8 mouse cellular contexts compared by ENCODE assay signal in the genomic region with DNA sequence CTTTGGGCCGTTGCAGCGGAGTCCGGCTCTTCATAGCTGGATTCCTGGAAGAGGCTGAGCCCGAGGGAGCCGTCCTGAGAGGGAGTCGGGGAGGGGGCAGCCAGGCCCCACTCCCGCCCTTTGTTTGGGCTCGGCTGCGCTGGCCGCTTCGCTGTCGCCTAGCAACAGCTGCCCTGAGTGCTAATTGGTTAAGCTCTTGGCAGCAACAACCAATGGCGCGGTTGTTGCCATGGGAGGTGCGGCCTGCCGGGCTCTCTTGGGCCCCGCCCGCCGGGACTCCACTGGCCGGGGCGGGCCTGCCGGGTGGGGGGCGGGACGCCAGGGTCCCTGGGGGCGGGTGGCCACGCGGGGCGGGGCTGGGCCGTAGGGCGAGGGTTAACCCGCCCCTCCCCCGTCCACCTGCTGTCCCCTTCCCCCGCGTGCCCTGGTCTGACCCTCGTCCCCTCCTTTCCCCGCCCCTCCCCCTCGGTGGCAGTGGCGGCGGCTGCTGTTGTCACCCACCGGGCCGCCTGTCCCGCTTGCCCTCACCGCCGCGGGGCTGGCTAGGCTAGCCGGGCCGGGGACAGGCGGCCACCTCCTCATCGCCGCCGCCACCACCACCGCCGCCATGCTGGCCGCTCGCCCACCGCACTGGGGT. TPM values are rescaled to one million over a fixed set of nuclear protein-coding genes. Genes with fewer than 3 reads are reported as not detected.
A peak's percentile ranks its signal among the peaks of the same experiment; 100 is the strongest.
DNase-seq lines count a peak whose midpoint lies in the region; ATAC-seq and TF ChIP-seq lines count a peak whose summit lies in the region.

No protein-coding gene starts in this region.

- no peaks in the 10 kb centered on the region for H3K9me3 ChIP-seq in forebrain, embryonic 15.5 days

- peak; percentile 93 for DNase-seq in ES-CJ7 (ENCODE audit: low read depth, low spot score)
- DNase-seq in cerebellum, adult 11-12 months: peak; percentile 95
- DNase-seq in heart, postnatal 25 days (ENCODE audit: low spot score): peak; percentile 89
- DNase-seq in layer of hippocampus, adult 18-20 months (ENCODE audit: low spot score in 2 of 2): peak; percentile 91 to 97
- DNase-seq in lung, adult 2 months: peak; percentile 92
- peak; percentile 89 to 93 for DNase-seq in thymus, adult 18-20 months

- H3K4me3 ChIP-seq in forebrain, embryonic 15.5 days: peak overlapping the region; percentile 99
- peak overlapping the region; percentile 93 for H3K4me3 ChIP-seq in lung, adult 2 months (replicated peaks; ENCODE audit: extremely low read depth, low read depth, low read length)

- ATAC-seq in forebrain, embryonic 15.5 days (replicated peaks): peak; percentile 95
- ATAC-seq in neutrophil, adult 5-6 weeks (ENCODE audit: extremely low read depth, insufficient number of reproducible peaks, low FRiP score, poor library complexity, severe bottlenecking): peak; percentile 87

- H3K4me2 ChIP-seq in forebrain, embryonic 15.5 days (replicated peaks): peak overlapping the region; percentile 66

- 0% methylated on average over 32 of the region's 56 CpGs for WGBS in forebrain, embryonic 15.5 days
- WGBS in lung, adult 2 months: 1% methylated on average over 46 of the region's 56 CpGs

- no peaks in the 10 kb centered on the region for H3K27me3 ChIP-seq in forebrain, embryonic 15.5 days

- peak overlapping the region; percentile 94 for H3K9ac ChIP-seq in forebrain, embryonic 15.5 days (replicated peaks)

- intact Hi-C loops in heart, postnatal 25 days (cut with DNase I): loop anchor here (5.0 kb wide), 1 partner anchor 97 kb away; a partner anchor contains a TSS

- H3K36me3 ChIP-seq in forebrain, embryonic 15.5 days: peaks cover 68% of the 10 kb centered on the region

- TF ChIP-seq POLR2A in lung, adult 2 months (IDR thresholded peaks at IDR 0.05; ENCODE audit: borderline replicate concordance, extremely low read depth, low read depth, low read length): no peak; the same call in 1 of the 2 replicates

- no peak for TF ChIP-seq CTCF in lung, adult 2 months (IDR thresholded peaks at IDR 0.05; ENCODE audit: insufficient read depth, low read length)

- H3K27ac ChIP-seq in forebrain, embryonic 15.5 days (replicated peaks): peak overlapping the region; percentile 97

- H3K4me1 ChIP-seq in forebrain, embryonic 15.5 days: peaks cover 13% of the 10 kb centered on the region
- H3K4me1 ChIP-seq in lung, adult 2 months (ENCODE audit: control insufficient read depth, insufficient read depth, low read length): no peaks in the 10 kb centered on the region

RNA-seq across cellular contexts. Expression of a gene that starts 0.6 kb away (rescaled TPM):
- polyA plus RNA-seq in forebrain, embryonic 15.5 days (2015; fragmentation: Nextera tagmentation; extraction: Ambion mirVana): 18.1 and 18.6 TPM in 2 replicates
- 10 to 100 TPM; 30.5 to 32.0 TPM for total RNA-seq in heart, postnatal 25 days (2021)
- total RNA-seq in layer of hippocampus, adult 18-20 months (2021): 10 to 100 TPM; 41.8 to 43.7 TPM
- 50.1 and 53.7 TPM in 2 replicates for polyA plus RNA-seq in lung, adult 2 months (2012; rRNA removed)
- 11.5 and 13.2 TPM in 2 replicates for total RNA-seq in neutrophil, adult 5-6 weeks (2017)

RNA-seq across cellular contexts. Expression of a gene that starts 10.3 kb away (rescaled TPM):
- 97.0 and 109 TPM in 2 replicates for polyA plus RNA-seq in forebrain, embryonic 15.5 days (2015; fragmentation: Nextera tagmentation; extraction: Ambion mirVana)
- total RNA-seq in heart, postnatal 25 days (2021): 10 to 100 TPM; 32.2 to 35.3 TPM
- 10 to 100 TPM; 43.0 to 46.4 TPM for total RNA-seq in layer of hippocampus, adult 18-20 months (2021)
- 32.4 and 40.9 TPM in 2 replicates for polyA plus RNA-seq in lung, adult 2 months (2012; rRNA removed)
- total RNA-seq in neutrophil, adult 5-6 weeks (2017): 49.8 and 55.4 TPM in 2 replicates

RNA-seq across cellular contexts. Expression of a gene that starts 50.6 kb away (rescaled TPM):
- polyA plus RNA-seq in forebrain, embryonic 15.5 days (2015; fragmentation: Nextera tagmentation; extraction: Ambion mirVana): 0.08 and 0.11 TPM in 2 replicates
- total RNA-seq in heart, postnatal 25 days (2021): not detected
- total RNA-seq in layer of hippocampus, adult 18-20 months (2021): under 1 TPM in 1 of 2 experiments, not detected in 1; 0.05 TPM
- 0.45 and 0.63 TPM in 2 replicates for polyA plus RNA-seq in lung, adult 2 months (2012; rRNA removed)
- total RNA-seq in neutrophil, adult 5-6 weeks (2017): not detected in 2 replicates

Comparison
In these comparisons a context has a peak if more than half of its experiments do, and no peak if none do; other contexts are left out.
1. Peak in every context shown above with its lines: DNase-seq, ATAC-seq, H3K4me3 ChIP-seq and H3K27ac ChIP-seq.